In genomic region chr2:83814009-83814408, GRCm38 (mm10) we compare ENCODE assay signal across 9 mouse cellular contexts. TPM values are rescaled to one million over a fixed set of nuclear protein-coding genes. Genes with fewer than 3 reads are reported as not detected.
DNase-seq lines count a peak whose midpoint lies in the region; ATAC-seq and TF ChIP-seq lines count a peak whose summit lies in the region.
"Had no signal": no experiment of that assay in that cellular context is flagged by ENCODE, and none has a peak within 500 bp of the region (broad histone marks: within the 10 kb centered on the region; RNA-seq: fewer than 3 reads in every experiment).

No protein-coding gene starts in this region.

- no peak for ATAC-seq in cerebellum, adult (ENCODE audit: insufficient number of reproducible peaks, low FRiP score, low TSS enrichment)

- no peak overlapping the region; the same call in 1 of the 2 replicates for H3K27ac ChIP-seq in cerebellum, adult 2 months (ENCODE audit: insufficient read depth, low read length)
- H3K27ac ChIP-seq in left cerebral cortex, adult 2 months, result peak overlapping the region; percentile 93

- H3K4me3 ChIP-seq in cerebellum, adult 2 months (replicated peaks; ENCODE audit: insufficient read depth, low read depth, low read length), result peak overlapping the region; percentile 92
- peak overlapping the region; percentile 64 for H3K4me3 ChIP-seq in left cerebral cortex, adult 2 months

- intact Hi-C loops in left cerebral cortex, adult 2 months (cut with DNase I), result loop anchor here (5.0 kb wide), 3 partner anchors 33 to 613 kb away; partner anchors contain the start of gene Calcrl

- peak; percentile 32 for DNase-seq in cerebellum, adult 11 months
- DNase-seq in cerebellum, adult 2 months, result peak; percentile 46 to 64
- DNase-seq in frontal cortex, adult 2 months (ENCODE audit: extremely low spot score in 1 of 2, low spot score in 1 of 2), result peak; percentile 49 to 81
- peak; percentile 40 to 58 for DNase-seq in left cerebral cortex, adult 2 months (ENCODE audit: extremely low spot score in 1 of 2, low spot score in 2 of 2)
- peak; percentile 79 for DNase-seq in right cerebral cortex, adult 18-20 months
- no peak for DNase-seq in spleen, postnatal 4 days (ENCODE audit: low spot score in 2 of 2)
- no peak for DNase-seq in testis, postnatal 10 days (ENCODE audit: low spot score)

- no peak for TF ChIP-seq POLR2A in cerebellum, adult 2 months (IDR thresholded peaks at IDR 0.05; ENCODE audit: borderline replicate concordance, insufficient read depth, low read length)

- no peak for TF ChIP-seq CTCF in cerebellum, adult 2 months (IDR thresholded peaks at IDR 0.05; ENCODE audit: borderline replicate concordance, insufficient read depth, low read depth, low read length)
- TF ChIP-seq CTCF in left cerebral cortex, adult 2 months (IDR thresholded peaks at IDR 0.05), result no peak

- no peaks in the 10 kb centered on the region for H3K27me3 ChIP-seq in cerebellum, adult 2 months (ENCODE audit: control insufficient read depth, insufficient read depth, low read length)

- H3K4me1 ChIP-seq in cerebellum, adult 2 months (ENCODE audit: control insufficient read depth, insufficient read depth, low read length), result peaks cover 2% of the 10 kb centered on the region

- 6% methylated on average over 6 of the region's 6 CpGs for WGBS in cerebellum, adult 2 months

RNA-seq across cellular contexts. Expression of gene Fam171b, which starts 1.6 kb away (rescaled TPM):
- 56.8 and 58.5 TPM in 2 replicates for polyA plus RNA-seq in cerebellum, adult 2 months (2012; rRNA removed)
- polyA plus RNA-seq in frontal cortex, adult 2 months (2012; rRNA removed), result 199 and 209 TPM in 2 replicates
- total RNA-seq in left cerebral cortex, adult 2 months (2021), result 100 to 1,000 TPM; 204 to 206 TPM
- total RNA-seq: neutrophil, adult 5-6 weeks had no signal

Comparison
In these comparisons a context has a peak if more than half of its experiments do, and no peak if none do; other contexts are left out.
1. DNase-seq: peak in cerebellum, adult 11 months (single experiment), cerebellum, adult 2 months (2 of 2), frontal cortex, adult 2 months (2 of 2), left cerebral cortex, adult 2 months (2 of 2) and right cerebral cortex, adult 18-20 months (single experiment); none in spleen, postnatal 4 days (0 of 2) and testis, postnatal 10 days (single experiment).